Mouse (Mus musculus) G1E (cell line): Measurements from ENCODE around the gene Gm6902.
"Not testable (repeated sequence)": the region's sequence is repeated elsewhere in the genome, so short reads cannot be mapped to it uniquely, and the experiment has no call there.

ENCODE experiments used
- CTCF ChIP-seq: IDR thresholded peaks from 2 replicates; pipeline ENCODE4 v1.5.1; 2012; ENCODE audit warnings: low read depth, low read length, inconsistent platforms, mixed read lengths
- TAL1 ChIP-seq: conservative IDR thresholded peaks from 2 replicates; pipeline ENCODE4 v1.6.1; 2012; ENCODE audit warnings: low read depth, low read length, inconsistent platforms, mixed read lengths

DNA sequence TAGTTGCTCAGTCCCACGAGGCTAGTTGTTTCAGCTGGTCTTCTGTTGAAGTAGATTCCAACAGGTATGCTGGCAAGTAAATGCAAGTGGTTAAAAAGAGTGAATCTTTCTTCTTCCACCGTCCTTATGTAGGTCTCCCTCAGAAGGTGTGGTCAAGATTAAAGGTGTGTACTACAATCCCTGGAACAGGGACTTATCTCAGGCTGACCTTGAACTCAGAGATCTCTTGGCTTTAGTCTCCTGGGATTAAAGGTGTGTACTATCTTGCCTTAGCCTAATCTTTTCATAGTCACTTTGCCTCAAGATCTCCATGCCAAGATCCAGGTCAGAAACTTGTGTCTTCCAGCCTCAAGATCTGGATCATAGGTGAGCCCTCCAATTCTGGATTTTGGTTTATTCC, at the start of gene Gm6902:
- not testable (repeated sequence) for TF ChIP-seq TAL1, CTCF
